19 mouse cellular contexts compared by ENCODE assay signal in the genomic region with DNA sequence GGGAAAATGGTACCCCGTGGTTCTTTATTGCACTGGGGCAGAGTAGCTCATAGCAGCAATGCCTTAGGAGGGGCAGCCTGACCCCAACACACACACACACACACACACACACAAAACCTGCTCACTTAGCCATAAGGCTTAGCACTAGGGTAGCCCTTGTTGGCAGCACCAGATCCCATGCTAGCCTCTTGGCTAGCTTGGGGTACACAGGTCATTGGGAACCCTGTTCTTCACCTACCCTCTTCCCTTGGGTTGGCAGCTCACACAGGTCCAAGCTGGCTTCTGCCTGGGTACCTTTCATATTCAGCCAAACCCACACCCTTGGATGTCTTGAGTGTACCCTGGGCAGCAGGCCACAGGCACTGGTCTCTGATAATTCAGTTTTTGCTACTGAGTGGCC. TPM values are rescaled to one million over a fixed set of nuclear protein-coding genes. Genes with fewer than 3 reads are reported as not detected.
DNase-seq lines count a peak whose midpoint lies in the region; TF ChIP-seq lines count a peak whose summit lies in the region.
"Had no signal": no experiment of that assay in that cellular context is flagged by ENCODE, and none has a peak within 500 bp of the region (broad histone marks: within the 10 kb centered on the region; RNA-seq: fewer than 3 reads in every experiment).

No protein-coding gene starts in this region.

- 78% methylated on average over 1 of the region's 1 CpGs for WGBS in cerebellum, adult 2 months

- no peaks in the 10 kb centered on the region for H3K27me3 ChIP-seq in cerebellum, adult 2 months (ENCODE audit: control insufficient read depth, insufficient read depth, low read length)
- H3K27me3 ChIP-seq: embryonic facial prominence, embryonic 13.5 days; embryonic facial prominence, embryonic 15.5 days; forebrain, embryonic 12.5 days had no signal

- TF ChIP-seq CTCF in cerebellum, adult 2 months (IDR thresholded peaks at IDR 0.05; ENCODE audit: borderline replicate concordance, insufficient read depth, low read depth, low read length): no peak

- no peak for TF ChIP-seq POLR2A in cerebellum, adult 2 months (IDR thresholded peaks at IDR 0.05; ENCODE audit: borderline replicate concordance, insufficient read depth, low read length)

- peaks cover 28% of the 10 kb centered on the region for H3K4me1 ChIP-seq in cerebellum, adult 2 months (ENCODE audit: control insufficient read depth, insufficient read depth, low read length)

- DNase-seq in cerebellum, adult 11-12 months: peak; percentile 25
- no peak for DNase-seq in cerebellum, adult 2 months
- peak; percentile 51 to 56 for DNase-seq in cerebellum, postnatal 14 days
- DNase-seq in cerebellum, adult 8-10 months: no peak
- DNase-seq: adrenal gland, adult 2 months; adrenal gland, postnatal 10 days; adrenal gland, postnatal 25 days; embryo, embryonic 11 days had no signal

- no peak overlapping the region for H3K4me3 ChIP-seq in cerebellum, adult 2 months (replicated peaks; ENCODE audit: insufficient read depth, low read depth, low read length)
- H3K4me3 ChIP-seq: embryonic facial prominence, embryonic 13.5 days; embryonic facial prominence, embryonic 15.5 days; erythroblast, embryonic 14.5 days; forebrain, embryonic 10.5 days; forebrain, embryonic 12.5 days had no signal

- no peak overlapping the region for H3K27ac ChIP-seq in cerebellum, adult 2 months (ENCODE audit: insufficient read depth, low read length)
- H3K27ac ChIP-seq: embryonic facial prominence, embryonic 13.5 days; embryonic facial prominence, embryonic 15.5 days; forebrain, embryonic 10.5 days; forebrain, embryonic 12.5 days had no signal

RNA-seq across cellular contexts. Expression of a gene that starts 3.5 kb away (rescaled TPM):
- polyA plus RNA-seq in cerebellum, adult 2 months (2012; rRNA removed): 3.6 and 4.2 TPM in 2 replicates
- polyA plus RNA-seq: erythroblast, embryonic 14.5 days had no signal

RNA-seq across cellular contexts. Expression of a gene that starts 4.5 kb away (rescaled TPM):
- polyA plus RNA-seq in cerebellum, adult 2 months (2012; rRNA removed): 54.7 and 59.4 TPM in 2 replicates

RNA-seq across cellular contexts. Expression of a gene that starts 11.3 kb away (rescaled TPM):
- not detected in 2 replicates for polyA plus RNA-seq in cerebellum, adult 2 months (2012; rRNA removed)
- polyA plus RNA-seq: adrenal gland, adult 2 months; brain, embryonic 14.5 days; C2C12; embryonic facial prominence, embryonic 11.5 days; embryonic facial prominence, embryonic 13.5 days; embryonic facial prominence, embryonic 15.5 days; erythroblast, embryonic 14.5 days; forebrain, embryonic 10.5 days; forebrain, embryonic 12.5 days; forebrain, embryonic 14.5 days; forebrain, embryonic 16.5 days; frontal cortex, adult 2 months had no signal

RNA-seq across cellular contexts. Expression of a gene that starts 35.2 kb away (rescaled TPM):
- polyA plus RNA-seq in cerebellum, adult 2 months (2012; rRNA removed): 2,130 and 2,485 TPM in 2 replicates
- polyA plus RNA-seq: C2C12; erythroblast, embryonic 14.5 days had no signal

RNA-seq across cellular contexts. Expression of a gene that starts 41.7 kb away (rescaled TPM):
- polyA plus RNA-seq in cerebellum, adult 2 months (2012; rRNA removed): 12.3 and 12.5 TPM in 2 replicates

Comparison
In these comparisons a context has a peak if more than half of its experiments do, and no peak if none do; other contexts are left out.
1. DNase-seq: peak in cerebellum, adult 11-12 months (single experiment) and cerebellum, postnatal 14 days (2 of 2); none in cerebellum, adult 2 months (0 of 2) and cerebellum, adult 8-10 months (single experiment).